12 mouse cellular contexts compared by ENCODE assay signal in the genomic region with DNA sequence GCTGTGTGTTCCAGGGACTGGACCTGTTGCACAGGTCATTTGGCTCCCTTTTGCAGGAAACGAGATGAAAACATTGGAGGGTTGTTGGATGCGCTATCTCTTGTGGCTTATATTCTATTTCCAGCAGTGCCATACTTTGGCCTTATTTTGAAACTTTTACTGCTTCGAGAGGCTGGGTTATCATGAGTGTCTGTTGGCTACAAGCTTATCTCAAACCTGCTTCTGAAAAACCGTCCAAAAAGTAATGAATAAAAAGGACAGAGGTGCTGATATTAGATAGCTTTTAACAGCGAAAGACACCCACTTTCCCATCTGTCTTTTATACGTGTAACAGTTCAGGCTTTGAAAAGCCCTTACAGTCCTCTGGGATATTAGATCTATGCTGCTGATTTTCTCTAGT.
"Had no signal": no experiment of that assay in that cellular context is flagged by ENCODE, and none has a peak within 500 bp of the region (broad histone marks: within the 10 kb centered on the region; RNA-seq: fewer than 3 reads in every experiment).

No protein-coding gene starts in this region.

- ATAC-seq: intestine, embryonic 15.5 days; lung, postnatal 0 days; midbrain, embryonic 16.5 days had no signal

- H3K4me3 ChIP-seq: intestine, embryonic 15.5 days; left cerebral cortex, adult 2 months; limb, embryonic 10.5 days; midbrain, embryonic 12.5 days; neural tube, embryonic 13.5 days had no signal

- H3K27me3 ChIP-seq: intestine, embryonic 15.5 days; midbrain, embryonic 12.5 days; neural tube, embryonic 13.5 days had no signal

- H3K36me3 ChIP-seq: intestine, embryonic 15.5 days; limb, embryonic 10.5 days; neural tube, embryonic 13.5 days had no signal

- H3K4me2 ChIP-seq: intestine, embryonic 15.5 days; midbrain, embryonic 12.5 days; neural tube, embryonic 13.5 days had no signal

- DNase-seq: kidney, adult 18-20 months; kidney, postnatal 10 days; lung, adult 2 months; lung, postnatal 36 days; right cerebral cortex, postnatal 14 days had no signal

- H3K9me3 ChIP-seq: intestine, embryonic 15.5 days; limb, embryonic 10.5 days; midbrain, embryonic 12.5 days; neural tube, embryonic 13.5 days had no signal

- H3K9ac ChIP-seq: intestine, embryonic 15.5 days; midbrain, embryonic 12.5 days; neural tube, embryonic 13.5 days had no signal

- H3K4me1 ChIP-seq: intestine, embryonic 15.5 days; limb, embryonic 10.5 days; midbrain, embryonic 12.5 days; neural tube, embryonic 13.5 days had no signal

- H3K27ac ChIP-seq: intestine, embryonic 15.5 days; left cerebral cortex, adult 2 months; limb, embryonic 10.5 days; midbrain, embryonic 12.5 days; neural tube, embryonic 13.5 days had no signal
